12 mouse cellular contexts compared by ENCODE assay signal in genomic region chr17:30882206-30882605, GRCm38 (mm10). TPM values are rescaled to one million over a fixed set of nuclear protein-coding genes. Genes with fewer than 3 reads are reported as not detected.
DNase-seq lines count a peak whose midpoint lies in the region; ATAC-seq and TF ChIP-seq lines count a peak whose summit lies in the region.
"Had no signal": no experiment of that assay in that cellular context is flagged by ENCODE, and none has a peak within 500 bp of the region (broad histone marks: within the 10 kb centered on the region; RNA-seq: fewer than 3 reads in every experiment).

No protein-coding gene starts in this region.

- no peaks in the 10 kb centered on the region for H3K9me3 ChIP-seq in heart, embryonic 15.5 days (replicated peaks)
- no peaks in the 10 kb centered on the region for H3K9me3 ChIP-seq in forebrain, embryonic 15.5 days
- no peaks in the 10 kb centered on the region for H3K9me3 ChIP-seq in liver, postnatal 0 days (ENCODE audit: low read length)
- H3K9me3 ChIP-seq in midbrain, embryonic 14.5 days (ENCODE audit: control insufficient read depth, low read length), result peaks cover 5% of the 10 kb centered on the region; the same call in 1 of the 2 replicates

- DNase-seq in heart, adult 9 months (ENCODE audit: low spot score in 2 of 2), result no peak
- no peak for DNase-seq in liver, postnatal 0 days
- peak; percentile 73 for DNase-seq in midbrain, embryonic 14.5 days
- DNase-seq in thymus, postnatal 14 days, result no peak
- DNase-seq in ovary, postnatal 14 days (ENCODE audit: low spot score), result no peak
- no peak for DNase-seq in embryo, embryonic 10 days (ENCODE audit: low spot score)
- DNase-seq: cerebellum, postnatal 10 days had no signal

- TF ChIP-seq EP300 in liver, postnatal 0 days (IDR thresholded peaks at IDR 0.05; ENCODE audit: low read depth), result peak; percentile 22; the same call in 1 of the 2 replicates

- 0 out of 2 replicates have a peak overlapping the region, but pooled peaks have one; percentile 10 for H3K4me2 ChIP-seq in heart, embryonic 15.5 days
- H3K4me2 ChIP-seq in forebrain, embryonic 15.5 days (replicated peaks), result no peak overlapping the region
- H3K4me2 ChIP-seq in liver, postnatal 0 days (ENCODE audit: low read depth, low read length), result no peak overlapping the region
- H3K4me2 ChIP-seq in midbrain, embryonic 14.5 days (ENCODE audit: low read length), result peak overlapping the region; percentile 40

- no peak overlapping the region for H3K27ac ChIP-seq in heart, embryonic 15.5 days
- H3K27ac ChIP-seq in forebrain, embryonic 15.5 days (replicated peaks), result 0 out of 2 replicates have a peak overlapping the region, but pooled peaks have one; percentile 31
- H3K27ac ChIP-seq in liver, postnatal 0 days (ENCODE audit: low read depth), result no peak overlapping the region
- H3K27ac ChIP-seq in midbrain, embryonic 14.5 days (replicated peaks; ENCODE audit: low read depth, low read length), result peak overlapping the region; percentile 75
- H3K27ac ChIP-seq: liver, embryonic 14.5 days had no signal

- TF ChIP-seq CTCF in liver, postnatal 0 days (IDR thresholded peaks at IDR 0.05; ENCODE audit: low read depth), result no peak

- H3K27me3 ChIP-seq in heart, embryonic 15.5 days, result no peaks in the 10 kb centered on the region
- no peaks in the 10 kb centered on the region for H3K27me3 ChIP-seq in forebrain, embryonic 15.5 days
- 0 out of 2 replicates have a peak, but pooled peaks cover 3% of the 10 kb centered on the region for H3K27me3 ChIP-seq in liver, postnatal 0 days (ENCODE audit: insufficient read depth, low read length)
- H3K27me3 ChIP-seq in midbrain, embryonic 14.5 days (ENCODE audit: control insufficient read depth, insufficient read depth, low read length), result no peaks in the 10 kb centered on the region

- no peak overlapping the region for H3K4me3 ChIP-seq in heart, embryonic 15.5 days
- no peak overlapping the region for H3K4me3 ChIP-seq in forebrain, embryonic 15.5 days
- no peak overlapping the region for H3K4me3 ChIP-seq in liver, postnatal 0 days (ENCODE audit: low read depth, low read length)
- H3K4me3 ChIP-seq in midbrain, embryonic 14.5 days (replicated peaks; ENCODE audit: low read depth, low read length), result no peak overlapping the region

- WGBS in heart, embryonic 15.5 days, result under 1% methylated on average over 6 of the region's 6 CpGs
- WGBS in forebrain, embryonic 15.5 days, result 5% methylated on average over 6 of the region's 6 CpGs
- WGBS in liver, postnatal 0 days (ENCODE audit: insufficient replicate concordance), result 9% methylated on average over 6 of the region's 6 CpGs
- under 1% methylated on average over 6 of the region's 6 CpGs for WGBS in midbrain, embryonic 14.5 days

- no peak; the same call in 1 of the 2 replicates for ATAC-seq in heart, embryonic 15.5 days (replicated peaks; ENCODE audit: insufficient number of reproducible peaks, insufficient read depth, low FRiP score, low read depth)
- ATAC-seq in forebrain, embryonic 15.5 days (replicated peaks), result no peak
- ATAC-seq in liver, postnatal 0 days, result peak; percentile 21; the same call in 1 of the 2 replicates
- ATAC-seq in midbrain, embryonic 14.5 days (ENCODE audit: low FRiP score, low TSS enrichment), result peak; percentile 66; the same call in 1 of the 2 replicates
- ATAC-seq: CD4-positive, CD25-positive, alpha-beta regulatory T cell, adult 4 months; intestine, embryonic 16.5 days had no signal

- H3K4me1 ChIP-seq in heart, embryonic 15.5 days (replicated peaks), result peaks cover 6% of the 10 kb centered on the region
- H3K4me1 ChIP-seq in forebrain, embryonic 15.5 days, result peaks cover 11% of the 10 kb centered on the region; the same call in 1 of the 2 replicates
- H3K4me1 ChIP-seq in liver, postnatal 0 days (ENCODE audit: insufficient read depth), result no peaks in the 10 kb centered on the region
- H3K4me1 ChIP-seq in midbrain, embryonic 14.5 days (ENCODE audit: control insufficient read depth, insufficient read depth, low read length), result peaks cover 15% of the 10 kb centered on the region

- no peak overlapping the region for H3K9ac ChIP-seq in heart, embryonic 15.5 days
- no peak overlapping the region for H3K9ac ChIP-seq in forebrain, embryonic 15.5 days (replicated peaks)
- H3K9ac ChIP-seq in liver, postnatal 0 days (replicated peaks), result no peak overlapping the region
- H3K9ac ChIP-seq in midbrain, embryonic 14.5 days (replicated peaks; ENCODE audit: low read length), result 0 out of 2 replicates have a peak overlapping the region, but pooled peaks have one; percentile 21
- H3K9ac ChIP-seq: liver, embryonic 14.5 days had no signal

- no peaks in the 10 kb centered on the region for H3K36me3 ChIP-seq in heart, embryonic 15.5 days
- H3K36me3 ChIP-seq in forebrain, embryonic 15.5 days, result no peaks in the 10 kb centered on the region
- no peaks in the 10 kb centered on the region for H3K36me3 ChIP-seq in liver, postnatal 0 days (replicated peaks; ENCODE audit: insufficient read depth, low read length)
- H3K36me3 ChIP-seq in midbrain, embryonic 14.5 days (ENCODE audit: control insufficient read depth, insufficient read depth, low read length), result no peaks in the 10 kb centered on the region

RNA-seq across cellular contexts. Expression of gene Glp1r, which starts 19.4 kb away (rescaled TPM):
- polyA plus RNA-seq in heart, embryonic 15.5 days (2015; fragmentation: Nextera tagmentation; extraction: Ambion mirVana), result 0.55 and 0.94 TPM in 2 replicates
- polyA plus RNA-seq in forebrain, embryonic 15.5 days (2015; fragmentation: Nextera tagmentation; extraction: Ambion mirVana), result 0.08 and 0.11 TPM in 2 replicates
- not detected in 2 replicates for polyA plus RNA-seq in liver, postnatal 0 days (2015; fragmentation: Nextera tagmentation; extraction: Ambion mirVana)
- 0.46 and 0.58 TPM in 2 replicates for polyA plus RNA-seq in midbrain, embryonic 14.5 days (2014; fragmentation: Nextera tagmentation; extraction: Ambion mirVana)

Comparison
In these comparisons a context has a peak if more than half of its experiments do, and no peak if none do; other contexts are left out.
1. ATAC-seq: peak in liver, postnatal 0 days (single experiment) and midbrain, embryonic 14.5 days (single experiment); none in heart, embryonic 15.5 days (single experiment) and forebrain, embryonic 15.5 days (single experiment).
2. H3K27ac ChIP-seq: peak in forebrain, embryonic 15.5 days (single experiment) and midbrain, embryonic 14.5 days (single experiment); none in heart, embryonic 15.5 days (single experiment) and liver, postnatal 0 days (single experiment).
3. H3K4me2 ChIP-seq: peak in heart, embryonic 15.5 days (single experiment) and midbrain, embryonic 14.5 days (single experiment); none in forebrain, embryonic 15.5 days (single experiment) and liver, postnatal 0 days (single experiment).